ENCODE assay signal across 11 mouse cellular contexts in the genomic region with DNA sequence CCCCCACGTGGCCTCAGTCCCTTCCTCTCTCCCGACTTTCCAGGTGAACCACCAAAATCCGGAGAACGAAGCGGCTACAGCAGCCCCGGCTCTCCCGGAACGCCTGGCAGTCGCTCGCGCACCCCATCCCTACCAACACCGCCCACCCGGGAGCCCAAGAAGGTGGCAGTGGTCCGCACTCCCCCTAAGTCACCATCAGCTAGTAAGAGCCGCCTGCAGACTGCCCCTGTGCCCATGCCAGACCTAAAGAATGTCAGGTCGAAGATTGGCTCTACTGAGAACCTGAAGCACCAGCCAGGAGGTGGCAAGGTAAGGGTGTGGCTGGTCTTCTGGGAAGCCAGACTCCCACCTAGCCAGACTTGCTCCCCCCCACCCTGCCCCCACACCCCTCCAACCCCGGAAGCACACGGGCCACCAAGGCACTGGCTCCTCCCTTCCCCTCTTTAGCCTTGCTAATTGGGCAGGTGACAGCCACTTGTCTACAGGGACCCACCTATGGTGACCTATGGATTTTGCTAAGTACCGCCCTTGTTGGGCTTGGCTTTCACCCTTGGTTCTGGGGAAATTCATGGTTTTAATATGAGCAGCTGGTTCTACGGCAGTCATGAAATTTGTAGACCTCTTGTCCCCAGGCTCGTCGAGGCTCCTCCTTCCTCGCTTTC.
DNase-seq lines count a peak whose midpoint lies in the region; ATAC-seq and TF ChIP-seq lines count a peak whose summit lies in the region.
"Had no signal": no experiment of that assay in that cellular context is flagged by ENCODE, and none has a peak within 500 bp of the region (broad histone marks: within the 10 kb centered on the region; RNA-seq: fewer than 3 reads in every experiment).

No protein-coding gene starts in this region.

- peaks cover 26% of the 10 kb centered on the region for H3K27me3 ChIP-seq in kidney, embryonic 15.5 days
- H3K27me3 ChIP-seq in intestine, embryonic 16.5 days (replicated peaks; ENCODE audit: control insufficient read depth, insufficient read depth, low read length) = 0 out of 2 replicates have a peak, but pooled peaks cover 2% of the 10 kb centered on the region

- H3K36me3 ChIP-seq in kidney, embryonic 15.5 days = no peaks in the 10 kb centered on the region
- no peaks in the 10 kb centered on the region for H3K36me3 ChIP-seq in intestine, embryonic 16.5 days (ENCODE audit: control insufficient read depth, insufficient read depth, low read length)

- DNase-seq in kidney, adult 9 months = no peak
- peak; percentile 31 for DNase-seq in lung, postnatal 25 days (ENCODE audit: low spot score)
- no peak for DNase-seq in testis, postnatal 10 days (ENCODE audit: low spot score)
- no peak for DNase-seq in cerebellum, adult 11-12 months
- no peak for DNase-seq in B cell, adult 2 months
- DNase-seq: cerebellum, adult 9-11 months; kidney, adult 8-10 months; midbrain, embryonic 14.5 days had no signal

- ATAC-seq in kidney, embryonic 15.5 days (replicated peaks; ENCODE audit: low FRiP score) = no peak
- peak; percentile 93 for ATAC-seq in intestine, embryonic 16.5 days

- 15% methylated on average over 23 of the region's 23 CpGs for WGBS in kidney, embryonic 15.5 days
- 21% methylated on average over 23 of the region's 23 CpGs for WGBS in bone marrow, adult 2 months
- WGBS in intestine, embryonic 16.5 days = 12% methylated on average over 23 of the region's 23 CpGs

- H3K4me2 ChIP-seq in kidney, embryonic 15.5 days = peak overlapping the region; percentile 47
- peak overlapping the region; percentile 64 for H3K4me2 ChIP-seq in intestine, embryonic 16.5 days (ENCODE audit: low read depth, low read length)

- H3K27ac ChIP-seq in kidney, embryonic 15.5 days = no peak overlapping the region
- H3K27ac ChIP-seq in bone marrow, adult 2 months (ENCODE audit: control insufficient read depth, insufficient read depth, low read depth, low read length, poor library complexity) = peak overlapping the region; percentile 14; the same call in 1 of the 2 replicates
- no peak overlapping the region for H3K27ac ChIP-seq in intestine, embryonic 16.5 days (ENCODE audit: low read length)

- no peak overlapping the region for H3K9ac ChIP-seq in kidney, embryonic 15.5 days
- peak overlapping the region; percentile 60 for H3K9ac ChIP-seq in intestine, embryonic 16.5 days (ENCODE audit: low read depth, low read length)

- TF ChIP-seq POLR2A in bone marrow, adult 2 months (IDR thresholded peaks at IDR 0.05; ENCODE audit: borderline replicate concordance, control insufficient read depth, low read depth, low read length) = no peak

- H3K9me3 ChIP-seq in kidney, embryonic 15.5 days (replicated peaks) = no peaks in the 10 kb centered on the region
- no peaks in the 10 kb centered on the region for H3K9me3 ChIP-seq in intestine, embryonic 16.5 days (ENCODE audit: control insufficient read depth, low read length)

- peaks cover 7% of the 10 kb centered on the region; the same call in 1 of the 2 replicates for H3K4me1 ChIP-seq in kidney, embryonic 15.5 days
- H3K4me1 ChIP-seq in bone marrow, adult 2 months (ENCODE audit: control insufficient read depth, insufficient read depth, low read length) = no peaks in the 10 kb centered on the region; the same call in 1 of the 2 replicates
- 0 out of 2 replicates have a peak, but pooled peaks cover 2% of the 10 kb centered on the region for H3K4me1 ChIP-seq in intestine, embryonic 16.5 days (ENCODE audit: control insufficient read depth, insufficient read depth, low read length)

- H3K4me3 ChIP-seq in kidney, embryonic 15.5 days (replicated peaks) = peak overlapping the region; percentile 18
- no peak overlapping the region for H3K4me3 ChIP-seq in bone marrow, adult 2 months (replicated peaks; ENCODE audit: control insufficient read depth, low read depth, low read length)
- H3K4me3 ChIP-seq in intestine, embryonic 16.5 days (ENCODE audit: low read length) = peak overlapping the region; percentile 42

- TF ChIP-seq CTCF in bone marrow, adult 2 months (IDR thresholded peaks at IDR 0.05; ENCODE audit: control insufficient read depth, insufficient read depth, low read length) = no peak
